Mouse (Mus musculus) NIH3T3 (cell line): ENCODE measurements around the gene C8a.

Experiments
- DNase-seq: peaks from one replicate; pipeline ENCODE4 v3.0.0-alpha.2; 2012; ENCODE audit warnings: low read depth

C8a gene

DNA sequence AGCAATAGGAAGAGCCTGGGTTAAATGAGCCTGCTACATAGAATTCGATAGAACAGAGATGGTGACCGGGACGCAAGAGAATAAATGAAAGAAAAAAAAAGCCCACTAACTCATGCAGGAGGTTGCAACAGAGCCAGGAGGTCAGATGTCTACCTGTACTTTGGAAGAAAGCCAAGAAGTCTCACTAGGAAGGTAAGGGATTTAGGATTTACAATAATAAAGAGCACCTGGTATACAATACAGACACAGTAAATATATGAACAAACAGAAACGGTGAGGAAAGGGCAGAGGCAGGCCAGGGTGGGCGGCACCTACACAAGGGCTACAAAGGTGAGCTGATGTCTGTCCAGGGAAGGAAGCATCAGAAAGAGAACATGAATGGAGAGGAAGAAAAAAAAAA, 34.0 kb downstream of the C8a start:
- no peak for DNase-seq

- DNase-seq, result no peak
Measured at GRCm38 (mm10) chr4:104838342-104838741, 37.9 kb downstream of the C8a start.

DNA sequence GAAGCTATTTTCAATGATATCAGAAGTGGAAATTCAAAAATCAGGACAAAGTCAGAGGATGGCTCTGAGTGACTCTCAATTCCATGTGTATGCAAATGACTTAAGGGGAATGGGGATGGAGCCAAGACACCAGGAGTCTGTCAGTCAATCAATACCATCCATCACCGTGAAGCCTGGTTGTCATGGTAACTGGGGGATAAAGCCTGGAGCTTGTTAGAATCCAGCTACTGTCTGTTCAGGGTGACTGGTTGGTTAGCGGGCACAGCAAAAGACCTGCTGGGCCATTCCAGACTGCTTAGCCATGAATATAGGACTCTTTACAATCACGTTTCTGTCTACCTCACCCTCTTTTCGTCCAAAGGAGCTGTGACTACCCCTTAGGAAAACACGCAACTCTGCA, 41.1 kb downstream of the C8a start:
- no peak for DNase-seq

- peak; percentile 24 for DNase-seq
Measured at GRCm38 (mm10) chr4:104828939-104829338, 47.3 kb downstream of the C8a start.

DNA sequence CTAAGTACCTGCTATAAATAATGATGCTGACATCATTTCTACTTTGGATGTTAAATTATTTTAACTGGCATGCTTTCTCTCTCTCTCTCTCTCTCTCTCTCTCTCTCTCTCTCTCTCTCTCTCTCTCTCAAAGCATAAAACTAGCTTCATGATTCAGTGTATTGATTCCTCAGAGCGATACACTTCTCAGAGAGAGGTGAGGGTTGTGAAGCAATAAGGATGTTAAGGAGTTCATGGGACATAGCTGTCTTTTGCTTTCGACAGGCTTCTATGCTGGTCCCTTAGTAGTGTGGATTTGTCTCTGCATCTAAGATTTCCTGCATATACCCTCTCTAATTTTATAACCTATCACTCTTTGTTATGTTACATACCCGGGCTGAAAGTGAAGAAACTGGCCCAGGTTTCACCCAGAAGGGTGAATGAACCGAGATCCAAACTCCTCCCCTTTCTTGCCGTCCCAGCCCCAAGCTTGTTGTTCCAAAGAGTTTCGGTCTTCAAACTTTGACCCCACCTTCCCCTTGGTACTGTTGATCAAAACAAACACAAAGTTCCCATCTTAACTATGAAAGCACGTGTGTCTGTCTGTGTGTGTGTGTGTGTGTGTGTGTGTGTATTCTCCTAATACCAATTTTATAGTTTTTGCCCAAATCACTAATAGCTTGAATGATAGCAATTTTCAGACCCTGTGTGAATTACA, 51.7 kb downstream of the C8a start:
- DNase-seq, result no peak

DNA sequence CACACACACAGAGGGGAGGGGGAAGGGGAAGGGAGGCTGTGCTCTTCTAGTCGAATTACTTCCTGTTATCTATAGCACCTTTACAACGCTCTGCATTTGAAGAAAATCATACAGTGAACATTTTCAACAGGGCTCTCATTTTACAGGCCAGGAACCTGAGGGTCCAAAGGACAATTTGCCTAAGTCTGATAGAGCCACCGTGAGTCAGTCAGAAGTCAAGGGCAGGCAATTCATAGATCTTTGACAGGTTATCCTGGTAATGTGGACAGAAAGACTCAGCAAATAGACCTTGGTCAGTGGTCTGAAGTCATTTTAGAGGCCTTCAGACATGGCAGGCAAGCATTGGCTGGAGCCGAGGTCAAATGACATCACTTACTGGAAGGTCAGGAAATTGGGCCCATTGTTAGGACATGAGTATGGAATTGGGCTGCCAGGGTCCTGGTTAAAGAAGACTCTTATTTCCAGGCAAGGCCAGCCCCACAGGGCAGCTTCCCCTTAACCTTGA, 52.5 kb downstream of the C8a start:
- DNase-seq, result no peak

- no peak for DNase-seq
Measured at GRCm38 (mm10) chr4:104819891-104820290, 56.3 kb downstream of the C8a start.

DNA sequence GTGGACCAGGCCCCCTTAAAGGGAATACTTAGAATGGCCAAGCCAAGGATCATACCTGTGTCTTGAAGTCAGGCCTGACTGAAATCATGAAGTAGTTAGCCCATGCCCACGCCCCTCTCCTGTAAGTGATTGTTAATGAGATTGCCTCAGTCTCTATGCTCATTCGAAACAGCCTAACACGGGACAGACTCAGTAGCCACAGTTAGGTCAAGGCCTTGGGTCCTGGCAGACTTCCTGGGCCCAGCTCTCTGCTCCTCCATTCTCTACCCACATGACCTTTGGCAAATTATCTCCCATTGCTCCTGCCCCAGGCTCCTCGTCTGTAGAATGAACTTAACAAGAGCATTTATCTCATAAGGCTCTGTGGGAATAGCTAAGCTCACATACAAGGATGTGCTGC, 57.2 kb downstream of the C8a start:
- DNase-seq, result no peak

DNA sequence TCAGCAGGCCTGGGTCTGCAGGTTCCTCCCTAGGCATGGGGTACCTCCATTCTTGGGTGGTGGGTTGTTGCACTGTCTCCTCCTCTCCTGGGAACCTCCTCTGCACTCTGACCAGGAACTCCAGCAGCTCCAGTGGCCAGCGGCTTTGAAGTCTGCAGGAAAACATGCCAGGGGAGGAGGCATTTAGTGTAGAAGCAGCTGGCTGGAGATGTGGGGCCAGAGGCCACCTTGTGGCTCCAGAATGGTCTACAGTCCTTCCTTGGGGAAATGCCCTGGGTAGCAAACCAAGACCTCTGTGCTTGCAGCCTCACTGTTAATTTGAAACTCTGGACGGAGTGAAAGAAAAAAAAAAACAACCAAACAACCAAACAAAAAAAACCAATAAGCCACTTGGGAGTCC, 58.7 kb downstream of the C8a start:
- DNase-seq, result no peak

DNA sequence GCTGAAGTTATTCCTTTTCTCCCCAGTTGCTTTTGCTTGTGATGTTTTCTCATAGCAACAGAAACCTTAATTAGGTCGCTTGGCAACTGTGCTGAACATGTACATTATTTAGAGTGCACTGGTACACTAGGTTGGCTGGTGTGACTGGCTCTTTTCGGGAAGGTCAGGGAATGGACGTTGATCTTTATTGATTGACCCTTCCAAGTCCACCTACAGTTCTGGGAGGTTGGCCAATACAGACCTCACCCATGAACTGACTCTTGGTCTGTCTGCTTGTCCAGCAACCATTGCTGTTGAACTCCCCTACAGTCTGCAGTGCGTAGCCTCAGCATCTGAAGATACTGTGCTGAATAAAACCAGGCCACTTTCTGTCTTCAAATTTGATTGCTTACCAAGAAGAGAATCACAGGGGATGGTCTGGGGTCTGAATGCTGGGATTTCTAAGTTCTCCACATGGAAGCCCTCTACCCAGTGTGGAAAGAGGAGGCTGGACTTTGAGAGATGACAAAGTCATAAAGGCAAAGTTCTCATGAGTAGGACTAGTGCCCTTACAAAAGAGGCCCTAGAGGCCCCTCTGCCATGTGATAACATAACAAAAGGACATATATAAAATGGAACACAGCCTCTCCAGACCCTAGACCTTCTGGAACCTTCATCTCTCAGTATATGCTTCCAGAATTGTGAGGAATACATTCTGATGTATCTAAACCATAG, 59.5 kb downstream of the C8a start:
- no peak for DNase-seq

- no peak for DNase-seq
Measured at GRCm38 (mm10) chr4:104813617-104814016, 62.6 kb downstream of the C8a start.

GRCm38 (mm10) chr4:104810710-104811286, 65.4 kb downstream of the C8a start:
- DNase-seq, result no peak

- DNase-seq, result no peak
Measured at GRCm38 (mm10) chr4:104805414-104806257, 70.6 kb downstream of the C8a start.

GRCm38 (mm10) chr4:104804100-104804499, 72.1 kb downstream of the C8a start:
- no peak for DNase-seq

GRCm38 (mm10) chr4:104801625-104802024, 74.6 kb downstream of the C8a start:
- DNase-seq, result no peak

- no peak for DNase-seq
Measured at GRCm38 (mm10) chr4:104798951-104799350, 77.2 kb downstream of the C8a start.

- DNase-seq, result no peak
Measured at GRCm38 (mm10) chr4:104792111-104792510, 84.1 kb downstream of the C8a start.

- no peak for DNase-seq
Measured at GRCm38 (mm10) chr4:104782346-104782745, 93.9 kb downstream of the C8a start.

DNA sequence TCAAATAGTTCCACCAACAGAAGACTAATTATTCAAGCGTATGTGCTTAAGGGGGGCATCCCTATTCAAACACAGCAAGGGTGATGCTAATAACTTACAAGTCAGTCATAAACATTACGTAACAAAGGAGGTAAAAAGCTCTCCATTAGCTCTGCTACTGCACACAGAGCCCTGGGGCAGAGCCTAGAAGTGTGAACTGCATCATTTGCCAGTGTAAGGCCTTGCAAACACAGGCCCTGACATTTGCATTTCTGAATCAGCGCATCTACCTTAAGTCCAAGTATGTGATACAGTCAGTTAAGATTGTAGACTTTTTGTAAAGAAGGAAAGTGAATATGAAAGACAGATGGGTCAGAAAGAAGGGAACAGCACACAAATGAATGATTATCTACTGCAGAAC, 94.8 kb downstream of the C8a start:
- DNase-seq, result no peak

- no peak for DNase-seq
Measured at GRCm38 (mm10) chr4:104779460-104779859, 96.7 kb downstream of the C8a start.

GRCm38 (mm10) chr4:104775601-104776000, 100.6 kb downstream of the C8a start:
- no peak for DNase-seq

- DNase-seq, result no peak
Measured at GRCm38 (mm10) chr4:104770331-104770730, 105.9 kb downstream of the C8a start.
